Mouse (Mus musculus) brain, adult 2 months (tissue): ENCODE measurements around the gene Aifm1.

ENCODE experiments used
- DNase-seq: peaks from one replicate; pipeline ENCODE4 v3.0.0; 2011; ENCODE audit warnings: low read depth, low spot score

Aifm1 gene

DNA sequence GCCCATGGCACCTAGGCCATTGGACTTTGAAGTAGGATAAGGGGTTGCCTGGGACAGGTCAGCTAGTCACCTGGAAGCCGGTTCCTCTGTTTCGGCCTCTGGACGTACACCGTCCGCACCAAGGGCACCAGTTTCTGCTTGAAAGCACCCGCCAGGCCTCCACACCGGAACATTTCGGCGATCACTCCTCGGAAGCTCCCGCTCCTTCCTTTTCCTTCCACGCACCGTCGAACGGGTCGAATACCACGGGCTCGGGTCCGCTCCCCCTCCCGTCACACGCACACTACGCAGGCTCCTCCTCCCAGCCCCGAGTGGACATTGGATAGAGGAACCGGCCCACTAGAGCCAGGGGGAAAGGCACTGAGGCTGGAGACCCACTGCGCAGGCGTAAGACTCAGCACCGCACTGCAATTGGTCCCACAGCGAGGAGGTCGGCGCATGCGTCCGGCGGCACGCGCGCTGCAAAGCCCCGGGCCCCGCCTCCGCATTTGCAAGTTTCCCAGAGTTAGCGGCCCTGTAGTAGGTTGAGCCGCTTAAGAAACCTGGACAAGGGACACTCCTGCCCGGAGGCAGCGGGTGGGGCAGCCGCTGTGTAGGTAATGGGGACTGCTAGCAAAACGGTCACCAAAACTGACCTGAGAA, at the start of gene Aifm1:
Gene Aifm1, minus strand, starts transcription at position 398 of the 642 bp plus-strand sequence.
- peak; percentile 97 for DNase-seq

GRCm38 (mm10) chrX:48532175-48532574, 18.8 kb upstream of the Aifm1 start:
- DNase-seq: peak; percentile 88

GRCm38 (mm10) chrX:48526435-48526834, 13.1 kb upstream of the Aifm1 start:
- DNase-seq: no peak

DNA sequence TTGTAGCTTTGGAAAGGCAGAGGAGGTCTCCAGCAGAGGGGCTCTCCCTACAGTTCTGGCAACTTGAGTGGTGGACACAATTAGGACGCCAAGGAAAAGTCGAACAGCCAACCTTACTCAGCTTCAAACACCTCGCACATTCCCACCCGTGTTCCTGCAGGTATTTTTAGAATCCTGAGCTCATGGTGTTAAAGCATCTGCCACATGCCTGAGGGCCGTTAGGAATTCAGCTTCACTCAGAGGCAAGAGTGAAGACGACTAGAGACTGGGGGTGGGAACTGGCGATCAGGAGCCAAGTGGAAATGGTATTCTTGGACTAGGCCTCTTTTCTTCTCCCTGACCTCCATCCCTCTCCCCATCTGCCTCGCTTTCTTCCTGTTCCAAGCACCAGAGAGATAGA, 12.5 kb upstream of the Aifm1 start:
- DNase-seq: peak; percentile 87

GRCm38 (mm10) chrX:48525332-48525731, 12.0 kb upstream of the Aifm1 start:
- no peak for DNase-seq

- DNase-seq: peak; percentile 23
These were observed 10.1 kb upstream of the Aifm1 start for GRCm38 (mm10) chrX:48523512-48523911.

DNA sequence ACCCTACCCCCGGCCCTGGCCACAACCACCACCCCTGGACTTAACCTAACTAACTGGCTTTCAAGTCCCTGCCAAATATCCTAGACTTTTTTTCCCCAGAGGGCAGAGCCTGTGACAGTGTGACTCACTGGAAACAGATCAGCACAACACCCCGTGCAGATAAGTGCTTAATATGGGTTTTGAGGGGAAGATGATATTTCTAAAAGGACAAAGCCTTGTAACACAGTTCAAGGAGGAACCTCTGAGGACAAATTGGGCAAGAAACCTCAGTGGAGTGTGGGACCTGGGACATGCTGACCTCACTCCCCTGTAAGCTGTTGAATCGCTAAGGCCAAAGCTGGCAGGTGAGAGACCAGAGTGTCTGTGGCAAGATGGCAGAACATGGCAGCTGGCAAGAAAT, 8.3 kb upstream of the Aifm1 start:
- DNase-seq: peak; percentile 13

DNA sequence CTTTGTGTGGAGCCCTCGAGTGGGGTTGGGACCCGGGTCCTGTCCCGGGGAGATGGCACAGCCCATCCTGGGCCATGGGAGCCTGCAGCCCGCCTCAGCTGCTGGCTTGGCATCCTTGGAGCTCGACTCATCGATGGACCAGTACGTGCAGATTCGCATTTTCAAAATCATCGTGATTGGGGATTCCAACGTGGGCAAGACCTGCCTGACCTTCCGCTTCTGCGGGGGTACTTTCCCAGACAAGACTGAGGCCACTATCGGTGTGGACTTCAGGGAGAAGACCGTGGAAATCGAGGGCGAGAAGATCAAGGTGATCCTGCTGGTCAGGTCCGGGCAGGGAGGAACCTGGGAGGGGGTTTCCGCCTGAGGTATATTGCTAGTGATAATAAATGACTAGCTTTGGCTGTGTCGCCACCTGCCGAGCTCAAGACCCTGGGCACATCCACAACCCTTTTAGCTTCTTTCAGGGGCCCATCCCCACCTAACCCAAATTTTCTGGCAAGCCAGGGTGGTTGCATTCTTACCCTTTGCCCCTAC, 6.3 kb upstream of the Aifm1 start:
- DNase-seq: peak; percentile 25

GRCm38 (mm10) chrX:48518808-48519548, 5.6 kb upstream of the Aifm1 start, which contains the start of gene Rab33a:
Rab33a (plus strand) TSS chrX:48519285.
- DNase-seq: peak; percentile 84

DNA sequence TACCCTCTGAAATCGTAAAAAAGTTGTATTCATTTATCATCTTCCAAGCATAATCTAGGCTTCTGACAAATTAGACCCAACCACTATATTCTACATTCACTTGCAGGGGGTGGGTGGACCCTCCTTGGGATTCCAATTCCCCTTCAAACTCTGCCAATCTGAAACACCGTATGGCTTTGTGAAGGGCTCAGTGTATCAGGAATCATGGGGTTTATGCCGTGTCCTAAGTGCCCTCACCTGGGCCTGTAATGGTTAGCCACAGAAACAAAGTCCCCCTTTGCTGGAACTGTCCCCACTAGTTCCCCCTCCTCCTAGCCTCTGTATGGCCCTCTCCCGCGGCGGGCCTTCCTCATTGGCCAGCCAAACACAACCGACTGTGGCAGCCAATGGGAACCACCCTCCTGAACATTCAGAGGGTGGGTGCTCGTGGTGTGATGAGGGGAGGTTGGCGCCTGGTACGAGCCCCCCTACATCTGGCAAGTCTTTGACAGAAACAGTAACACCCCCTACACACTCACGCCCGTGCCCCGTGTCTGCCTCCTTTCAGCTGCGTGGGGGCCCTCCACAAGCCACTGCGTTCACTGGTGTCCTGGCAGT, 4.9 kb upstream of the Aifm1 start:
- DNase-seq: peak; percentile 84

DNA sequence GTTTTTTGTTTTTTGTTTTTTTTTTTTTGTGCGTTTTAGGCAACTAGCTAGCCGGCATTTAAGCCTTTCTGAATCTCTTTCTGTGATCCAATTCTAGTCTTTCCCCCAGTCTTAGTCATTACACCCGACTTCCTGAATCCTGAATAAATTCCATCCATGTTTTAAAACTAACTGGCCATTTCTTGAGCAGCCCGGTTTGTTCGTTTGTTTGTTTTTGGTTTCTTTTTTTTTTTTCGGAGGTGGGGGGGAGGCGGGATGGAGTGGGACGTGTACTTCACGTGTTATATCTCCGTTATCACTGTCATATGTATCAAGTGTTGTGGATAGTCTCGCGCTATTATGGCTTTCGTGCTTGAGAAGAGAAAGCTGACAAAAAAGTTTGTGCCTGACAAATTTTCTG, 461 bp upstream of the Aifm1 start:
- no peak for DNase-seq

DNA sequence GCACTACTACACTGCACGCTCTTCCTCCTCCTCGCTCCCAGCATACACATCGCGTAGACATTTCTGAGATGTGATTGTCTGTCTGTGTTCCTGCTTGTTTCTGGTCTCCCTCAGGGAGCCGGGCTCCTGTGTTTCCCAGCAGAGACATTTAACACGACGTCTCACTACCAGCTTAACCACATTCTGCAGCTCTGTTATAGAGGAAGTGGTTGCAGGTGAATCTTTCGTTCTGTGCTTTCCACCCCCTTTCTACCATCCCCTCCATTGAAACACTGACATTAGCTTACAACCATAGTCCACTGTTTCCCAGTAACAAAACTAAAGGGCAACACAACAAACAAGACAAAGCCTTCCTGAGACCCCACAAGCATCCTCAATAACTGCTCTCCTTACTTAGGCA, 19.6 kb downstream of the Aifm1 start:
- no peak for DNase-seq

- DNase-seq: no peak
These were observed 31.7 kb downstream of the Aifm1 start for GRCm38 (mm10) chrX:48481687-48482086.

DNA sequence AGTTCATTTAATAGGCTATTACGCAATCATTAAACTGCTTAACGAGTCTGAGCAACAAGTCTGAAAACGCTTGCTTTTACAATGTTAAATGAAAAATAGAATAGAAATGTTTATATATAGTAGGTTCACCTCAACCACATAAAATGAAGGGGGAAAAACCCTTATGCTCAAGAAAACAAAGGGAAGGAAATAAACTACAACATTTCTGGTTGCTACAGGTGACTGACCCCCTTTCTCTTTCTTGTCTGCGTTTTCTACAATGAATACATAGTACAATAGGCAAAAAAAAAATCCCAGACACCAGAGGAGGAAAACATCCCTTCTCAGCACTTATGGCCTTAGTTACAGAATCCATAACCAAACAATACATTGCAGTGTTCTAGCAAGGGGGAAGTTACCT, 32.3 kb downstream of the Aifm1 start:
- DNase-seq: no peak

DNA sequence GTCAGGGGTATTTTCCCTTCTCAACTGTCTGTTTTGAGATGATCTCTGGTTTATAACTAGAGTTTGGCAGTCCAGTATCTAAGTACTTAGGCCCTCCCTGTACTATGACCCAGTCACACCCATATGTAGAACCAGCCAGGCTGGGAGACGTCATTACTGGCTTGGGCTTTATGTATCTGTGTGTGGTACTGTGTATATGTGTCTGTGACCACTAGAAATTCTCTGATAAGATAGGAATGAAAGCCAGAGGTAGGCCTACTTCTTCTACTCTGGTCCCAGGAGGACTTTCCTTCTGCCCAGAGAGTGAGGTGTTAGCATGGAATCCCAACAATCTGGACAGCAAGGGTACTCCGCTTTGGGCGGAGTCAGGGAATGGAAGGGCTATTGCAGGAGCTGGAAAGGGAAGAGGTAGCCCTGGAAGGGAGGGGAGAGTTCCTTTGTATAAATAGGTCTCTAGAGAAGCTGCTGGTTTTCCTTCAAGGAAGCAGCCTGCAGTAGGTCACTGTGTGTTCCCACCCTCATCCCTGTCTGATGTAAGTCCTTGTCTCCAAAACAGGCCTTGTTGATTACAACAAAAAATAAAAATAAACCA, 45.9 kb downstream of the Aifm1 start:
- no peak for DNase-seq

DNA sequence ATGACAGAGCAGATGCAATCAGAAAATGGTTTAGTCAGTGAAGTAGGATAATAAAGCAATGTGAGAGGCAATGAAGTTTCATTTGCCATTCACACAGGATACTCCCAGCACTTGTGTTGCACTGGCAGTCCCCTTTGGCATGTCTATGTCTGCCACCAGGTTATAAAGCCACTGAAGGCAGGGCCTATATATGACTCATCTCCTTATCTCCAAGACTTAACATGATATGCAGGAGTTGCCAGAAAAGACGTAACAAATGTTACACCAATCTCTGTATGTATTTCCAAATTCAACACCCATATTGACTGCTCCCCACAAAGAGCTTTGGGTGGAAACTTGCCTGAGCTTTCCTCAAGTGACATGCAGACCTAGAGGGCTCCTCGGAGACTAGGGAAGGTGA, 47.2 kb downstream of the Aifm1 start:
- no peak for DNase-seq

GRCm38 (mm10) chrX:48464436-48464835, 48.9 kb downstream of the Aifm1 start:
- no peak for DNase-seq

GRCm38 (mm10) chrX:48463636-48464035, 49.7 kb downstream of the Aifm1 start:
- no peak for DNase-seq

- DNase-seq: peak; percentile 22
These were observed 50.4 kb downstream of the Aifm1 start, which contains the start of gene Elf4 for GRCm38 (mm10) chrX:48462754-48463507. Elf4 (minus strand) TSS chrX:48463132.

DNA sequence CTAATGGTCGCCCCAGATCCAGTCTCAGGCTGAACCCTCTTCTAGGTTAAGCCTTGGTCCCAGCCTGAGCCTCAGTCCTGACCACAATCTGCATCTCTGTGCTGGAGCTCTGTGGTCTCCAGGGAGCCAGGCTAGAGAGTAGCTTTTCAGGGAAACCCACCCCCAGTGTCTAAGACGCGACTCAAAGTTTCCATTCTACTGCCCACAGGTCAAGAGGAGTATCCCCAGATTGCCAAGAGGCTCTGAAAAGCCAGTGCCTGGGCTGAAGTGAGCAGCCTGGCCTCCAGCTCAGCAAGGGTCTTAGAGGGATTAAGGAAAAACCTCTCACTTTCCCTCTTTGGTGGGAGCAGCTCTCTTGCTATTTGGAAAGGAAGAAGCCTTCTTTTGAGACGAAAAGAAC, 51.1 kb downstream of the Aifm1 start:
- no peak for DNase-seq

GRCm38 (mm10) chrX:48461006-48461405, 52.4 kb downstream of the Aifm1 start:
- DNase-seq: no peak
